Mouse (Mus musculus): ENCODE results near the gene Gm21190.
"Not testable (repeated sequence)": the region's sequence is repeated elsewhere in the genome, so short reads cannot be mapped to it uniquely, and the experiment has no call there.

DNA sequence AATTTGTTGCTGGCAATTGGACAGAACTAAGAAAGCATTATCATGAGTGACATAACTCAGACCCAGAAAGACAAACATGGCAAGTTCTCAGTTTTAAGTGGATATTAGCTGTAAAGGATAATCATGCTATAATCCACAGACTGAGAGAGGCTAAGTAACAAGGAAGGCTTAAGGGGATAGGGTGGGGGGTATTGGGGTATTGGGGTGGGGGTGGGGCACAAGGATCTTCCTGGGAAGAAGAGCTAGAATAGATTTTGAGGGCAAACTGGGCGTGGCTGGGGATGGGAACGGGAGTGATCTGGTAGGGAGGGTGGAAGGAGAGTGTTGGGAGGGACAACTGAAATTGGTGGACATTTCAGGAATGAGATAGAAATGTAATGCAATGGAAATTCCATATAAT is 7.0 kb downstream of the Gm21190 start:
- TF ChIP-seq CTCF, EP300 (IDR thresholded peaks at IDR 0.05; ENCODE audit: low read depth): not testable (repeated sequence)
